Mouse (Mus musculus) neural tube, embryonic 13.5 days (tissue): ENCODE data around the gene Dag1. TPM values are rescaled to one million over a fixed set of nuclear protein-coding genes. Genes with fewer than 3 reads are reported as not detected.

Experiments
- ATAC-seq: fragments of 200-750 bp; cut with Nextera tagmentation; 2 replicates; pipeline ENCODE4 v1.8.0; 2017; ENCODE audit warnings: low read depth, mild to moderate bottlenecking, moderate TSS enrichment, moderate library complexity
- H3K27ac ChIP-seq: fragments of 300-500 bp; sonication (generic); replicated peaks from 2 replicates; pipeline ENCODE4 v1.5.1; 2015; ENCODE audit warnings: moderate library complexity, mild to moderate bottlenecking, inconsistent platforms
- H3K27me3 ChIP-seq: fragments of 300-500 bp; sonication (generic); 2 replicates; pipeline ENCODE4 v1.6.1; 2015; ENCODE audit warnings: mild to moderate bottlenecking, inconsistent platforms
- H3K36me3 ChIP-seq: fragments of 300-500 bp; sonication (generic); 2 replicates; pipeline ENCODE4 v1.6.1; 2015; ENCODE audit warnings: mild to moderate bottlenecking, inconsistent platforms
- H3K4me1 ChIP-seq: fragments of 300-500 bp; sonication (generic); replicated peaks from 2 replicates; pipeline ENCODE4 v1.6.1; 2015; ENCODE audit warnings: inconsistent platforms
- H3K4me2 ChIP-seq: fragments of 300-500 bp; sonication (generic); 2 replicates; pipeline ENCODE4 v1.6.1; 2015; ENCODE audit warnings: inconsistent platforms, mild to moderate bottlenecking, moderate library complexity
- H3K4me3 ChIP-seq: fragments of 300-500 bp; sonication (generic); 2 replicates; pipeline ENCODE4 v1.5.1; 2015; ENCODE audit warnings: mild to moderate bottlenecking, inconsistent platforms
- H3K9ac ChIP-seq: fragments of 300-500 bp; sonication (generic); 2 replicates; pipeline ENCODE4 v1.6.1; 2015; ENCODE audit warnings: moderate library complexity, mild to moderate bottlenecking, inconsistent platforms
- H3K9me3 ChIP-seq: fragments of 300-500 bp; sonication (generic); 2 replicates; pipeline ENCODE4 v1.6.1; 2016; ENCODE audit warnings: inconsistent platforms
- WGBS: fragments of 180-500 bp; shearing (Covaris S2); methylation state at CpG from one replicate; pipeline ENCODE4 v1.1.7; 2015; 5-methylcytosine and 5-hydroxymethylcytosine counted together
- polyA plus RNA-seq: library from polyadenylated mRNA; unstranded; fragments of >200 nt; fragmentation: Nextera tagmentation; extraction: Ambion mirVana; gene quantifications from 2 replicates; pipeline ENCODE4 v1.2.1, GENCODE M21; 2015

Dag1 gene
- polyA plus RNA-seq, 1 experiment from 2014 or later: 57.6 TPM

- Histone ChIP-seq H3K27ac (no peak overlapping the region), H3K9me3 (no peaks in the 10 kb centered on the region), H3K36me3 (peaks cover 37% of the 10 kb centered on the region), H3K27me3 (no peaks in the 10 kb centered on the region), H3K9ac (no peak overlapping the region), H3K4me1 (no peaks in the 10 kb centered on the region), H3K4me3 (no peak overlapping the region), H3K4me2 (no peak overlapping the region)
- no peak for ATAC-seq
- WGBS: 98% methylated on average over 3 of the region's 3 CpGs
Measured at GRCm38 (mm10) chr9:108244540-108244939, 19.2 kb downstream of the Dag1 start.

- Histone ChIP-seq H3K9ac (no peak overlapping the region), H3K4me1 (no peaks in the 10 kb centered on the region)
Measured at GRCm38 (mm10) chr9:108239951-108240350, 23.8 kb downstream of the Dag1 start.

GRCm38 (mm10) chr9:108238831-108239230, 24.9 kb downstream of the Dag1 start:
- H3K36me3 ChIP-seq: peaks cover 20% of the 10 kb centered on the region
- H3K4me1 ChIP-seq: no peaks in the 10 kb centered on the region
- H3K9ac ChIP-seq: no peak overlapping the region
- no peak overlapping the region for H3K4me3 ChIP-seq
- no peak for ATAC-seq
- no peak overlapping the region for H3K4me2 ChIP-seq
- H3K9me3 ChIP-seq: no peaks in the 10 kb centered on the region
- H3K27me3 ChIP-seq: no peaks in the 10 kb centered on the region
- H3K27ac ChIP-seq: no peak overlapping the region
- WGBS: 87% methylated on average over 3 of the region's 3 CpGs

More at GRCm38 (mm10) chr9:108239951-108240350, 23.8 kb downstream of the Dag1 start:
- ATAC-seq: no peak
- WGBS: 75% methylated on average over 5 of the region's 5 CpGs
- H3K9me3 ChIP-seq: no peaks in the 10 kb centered on the region
- no peak overlapping the region for H3K27ac ChIP-seq
- H3K4me3 ChIP-seq: no peak overlapping the region
- H3K27me3 ChIP-seq: no peaks in the 10 kb centered on the region
- peaks cover 19% of the 10 kb centered on the region; the same call in 1 of the 2 replicates for H3K36me3 ChIP-seq
- no peak overlapping the region for H3K4me2 ChIP-seq

- H3K4me3 ChIP-seq: no peak overlapping the region
- WGBS: 92% methylated on average over 2 of the region's 2 CpGs
- ATAC-seq: no peak
- H3K9ac ChIP-seq: no peak overlapping the region
- H3K4me2 ChIP-seq: no peak overlapping the region
- H3K9me3 ChIP-seq: no peaks in the 10 kb centered on the region
- H3K36me3 ChIP-seq: peaks cover 18% of the 10 kb centered on the region
- no peaks in the 10 kb centered on the region for H3K4me1 ChIP-seq
- no peak overlapping the region for H3K27ac ChIP-seq
- H3K27me3 ChIP-seq: no peaks in the 10 kb centered on the region
Measured at GRCm38 (mm10) chr9:108238402-108238801, 25.4 kb downstream of the Dag1 start.

GRCm38 (mm10) chr9:108234682-108235081, 29.1 kb downstream of the Dag1 start:
- no peak overlapping the region for H3K27ac ChIP-seq
- H3K27me3 ChIP-seq: no peaks in the 10 kb centered on the region
- 94% methylated on average over 2 of the region's 2 CpGs for WGBS
- H3K4me1 ChIP-seq: no peaks in the 10 kb centered on the region
- H3K9ac ChIP-seq: no peak overlapping the region
- ATAC-seq: no peak
- no peak overlapping the region for H3K4me2 ChIP-seq
- H3K9me3 ChIP-seq: no peaks in the 10 kb centered on the region
- peaks cover 19% of the 10 kb centered on the region for H3K36me3 ChIP-seq
- no peak overlapping the region for H3K4me3 ChIP-seq

- H3K27ac ChIP-seq: no peak overlapping the region
- H3K27me3 ChIP-seq: no peaks in the 10 kb centered on the region
- peaks cover 15% of the 10 kb centered on the region for H3K36me3 ChIP-seq
- no peaks in the 10 kb centered on the region for H3K9me3 ChIP-seq
- H3K9ac ChIP-seq: no peak overlapping the region
- H3K4me3 ChIP-seq: no peak overlapping the region
- ATAC-seq: no peak
- H3K4me1 ChIP-seq: no peaks in the 10 kb centered on the region
- no peak overlapping the region for H3K4me2 ChIP-seq
- 94% methylated on average over 2 of the region's 2 CpGs for WGBS
Measured at GRCm38 (mm10) chr9:108232908-108233307, 30.9 kb downstream of the Dag1 start.

- no peak for ATAC-seq
- Histone ChIP-seq H3K9ac (no peak overlapping the region), H3K4me2 (no peak overlapping the region), H3K36me3 (peaks cover 7% of the 10 kb centered on the region; the same call in 1 of the 2 replicates), H3K27me3 (no peaks in the 10 kb centered on the region), H3K4me1 (no peaks in the 10 kb centered on the region), H3K4me3 (no peak overlapping the region), H3K27ac (no peak overlapping the region), H3K9me3 (no peaks in the 10 kb centered on the region)
- WGBS: 27% methylated on average over 2 of the region's 2 CpGs
Measured at GRCm38 (mm10) chr9:108227911-108228649, 35.7 kb downstream of the Dag1 start.

GRCm38 (mm10) chr9:108225166-108225565, 38.6 kb downstream of the Dag1 start:
- no peak for ATAC-seq
- WGBS: 87% methylated on average over 2 of the region's 2 CpGs
- H3K9me3 ChIP-seq: no peaks in the 10 kb centered on the region
- H3K27ac ChIP-seq: no peak overlapping the region
- peaks cover 4% of the 10 kb centered on the region; the same call in 1 of the 2 replicates for H3K36me3 ChIP-seq
- no peak overlapping the region for H3K4me2 ChIP-seq
- H3K4me3 ChIP-seq: no peak overlapping the region
- no peaks in the 10 kb centered on the region for H3K27me3 ChIP-seq
- H3K9ac ChIP-seq: no peak overlapping the region
- 0 out of 2 replicates have a peak, but pooled peaks cover 7% of the 10 kb centered on the region for H3K4me1 ChIP-seq

- H3K4me2 ChIP-seq: no peak overlapping the region
- no peaks in the 10 kb centered on the region for H3K9me3 ChIP-seq
- no peaks in the 10 kb centered on the region for H3K36me3 ChIP-seq
- no peaks in the 10 kb centered on the region for H3K27me3 ChIP-seq
- H3K4me1 ChIP-seq: 0 out of 2 replicates have a peak, but pooled peaks cover 7% of the 10 kb centered on the region
- no peak overlapping the region for H3K27ac ChIP-seq
- WGBS: 93% methylated on average over 1 of the region's 1 CpGs
- no peak overlapping the region for H3K4me3 ChIP-seq
- no peak for ATAC-seq
- no peak overlapping the region for H3K9ac ChIP-seq
Measured at GRCm38 (mm10) chr9:108223633-108224032, 40.1 kb downstream of the Dag1 start.

- no peak overlapping the region for H3K9ac ChIP-seq
- H3K9me3 ChIP-seq: no peaks in the 10 kb centered on the region
- H3K36me3 ChIP-seq: peaks cover 16% of the 10 kb centered on the region
- no peaks in the 10 kb centered on the region for H3K27me3 ChIP-seq
- 92% methylated on average over 3 of the region's 3 CpGs for WGBS
- no peak overlapping the region for H3K27ac ChIP-seq
- 0 out of 2 replicates have a peak, but pooled peaks cover 7% of the 10 kb centered on the region for H3K4me1 ChIP-seq
- H3K4me3 ChIP-seq: no peak overlapping the region
- ATAC-seq: no peak
- H3K4me2 ChIP-seq: no peak overlapping the region
Measured at GRCm38 (mm10) chr9:108221566-108221965, 42.2 kb downstream of the Dag1 start.

- no peak for ATAC-seq
- 0 out of 2 replicates have a peak, but pooled peaks cover 7% of the 10 kb centered on the region for H3K4me1 ChIP-seq
- H3K27ac ChIP-seq: no peak overlapping the region
- H3K27me3 ChIP-seq: no peaks in the 10 kb centered on the region
- 71% methylated on average over 1 of the region's 1 CpGs for WGBS
- no peak overlapping the region for H3K4me2 ChIP-seq
- H3K4me3 ChIP-seq: no peak overlapping the region
- H3K36me3 ChIP-seq: peaks cover 25% of the 10 kb centered on the region
- no peaks in the 10 kb centered on the region for H3K9me3 ChIP-seq
- no peak overlapping the region for H3K9ac ChIP-seq
Measured at GRCm38 (mm10) chr9:108220380-108220774, 43.4 kb downstream of the Dag1 start.

GRCm38 (mm10) chr9:108219766-108220379, 43.9 kb downstream of the Dag1 start:
- Histone ChIP-seq H3K36me3 (peaks cover 25% of the 10 kb centered on the region), H3K4me3 (no peak overlapping the region), H3K9me3 (no peaks in the 10 kb centered on the region), H3K27me3 (no peaks in the 10 kb centered on the region), H3K9ac (no peak overlapping the region), H3K27ac (no peak overlapping the region), H3K4me2 (no peak overlapping the region), H3K4me1 (0 out of 2 replicates have a peak, but pooled peaks cover 7% of the 10 kb centered on the region)
- 88% methylated on average over 12 of the region's 12 CpGs for WGBS
- no peak for ATAC-seq
